Mouse (Mus musculus): ENCODE results near the gene Btn2a2. TPM values are rescaled to one million over a fixed set of nuclear protein-coding genes. Genes with fewer than 3 reads are reported as not detected.

Gene Btn2a2
- polyA plus RNA-seq, 1 experiment from 2014 or later, result not detected

DNA sequence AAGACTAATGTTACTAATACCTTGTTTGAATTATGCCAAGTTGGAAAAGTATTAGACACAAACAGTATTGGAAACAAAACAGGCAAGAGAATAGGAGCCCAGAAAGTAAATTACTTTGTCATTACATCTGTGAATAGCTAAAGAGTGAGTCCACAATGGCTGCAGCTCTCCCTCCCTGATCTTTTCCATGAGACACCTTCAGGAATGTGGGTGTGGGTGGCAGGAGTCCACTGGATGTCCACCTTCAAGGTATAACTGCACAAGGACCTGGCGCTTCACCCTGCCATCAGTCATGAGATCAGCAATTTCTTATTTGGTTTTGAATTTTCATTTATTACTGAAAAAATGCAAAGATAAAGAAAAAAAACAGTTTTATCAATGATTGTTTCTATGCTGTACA, 22.4 kb downstream of the Btn2a2 start:
- no peak for TF ChIP-seq EP300 (IDR thresholded peaks at IDR 0.05; ENCODE audit: low read depth)
- TF ChIP-seq CTCF (IDR thresholded peaks at IDR 0.05; ENCODE audit: low read depth), result no peak

DNA sequence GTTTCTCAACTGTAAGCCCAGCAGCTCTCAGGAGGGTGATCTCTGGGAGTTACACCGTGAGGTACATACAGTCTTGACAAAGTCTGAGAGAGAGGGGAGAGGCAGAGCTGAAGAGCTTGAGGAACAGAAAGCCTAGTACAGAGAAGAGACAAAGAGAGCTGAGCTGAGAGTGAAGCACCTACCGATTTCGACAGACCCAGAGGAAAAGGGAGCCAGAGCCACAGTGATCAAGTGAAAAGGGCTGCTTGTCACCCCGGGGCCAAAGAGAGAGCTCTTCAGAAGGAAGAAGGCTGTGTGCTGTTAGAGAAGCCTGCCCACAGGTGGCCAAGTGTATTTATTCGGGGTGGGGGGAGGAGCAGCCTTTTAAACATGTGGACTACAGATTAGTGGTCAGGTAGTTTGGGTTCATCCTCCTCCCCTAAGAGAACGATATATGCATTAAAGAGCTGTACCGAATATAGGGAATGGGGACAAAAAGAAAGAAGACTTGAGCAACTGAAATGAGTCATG, 23.0 kb downstream of the Btn2a2 start, which contains the start of gene Btn1a1:
Gene Btn1a1 (minus strand): TSS at position 302 of the 510 bp plus-strand sequence.
- H3K36me3 ChIP-seq (replicated peaks; ENCODE audit: insufficient read depth, low read length), result no peaks in the 10 kb centered on the region
- peak; percentile 28 for ATAC-seq
- peak within 1 kb of the TSS; percentile 63 for H3K4me3 ChIP-seq (ENCODE audit: low read depth, low read length)
- H3K4me1 ChIP-seq (ENCODE audit: insufficient read depth), result peaks cover 22% of the 10 kb centered on the region
- H3K9me3 ChIP-seq (ENCODE audit: low read length), result no peaks in the 10 kb centered on the region
- 1% methylated on average over 7 of the region's 7 CpGs for WGBS (ENCODE audit: insufficient replicate concordance)
- H3K27me3 ChIP-seq (ENCODE audit: insufficient read depth, low read length), result no peaks in the 10 kb centered on the region
- TF ChIP-seq EP300 (IDR thresholded peaks at IDR 0.05; ENCODE audit: low read depth), result no peak
- H3K4me2 ChIP-seq (ENCODE audit: low read depth, low read length), result peak within 1 kb of the TSS; percentile 89
- DNase-seq, result peak; percentile 41
- H3K27ac ChIP-seq (ENCODE audit: low read depth), result no peak within 1 kb of the TSS
- H3K9ac ChIP-seq (replicated peaks), result peak within 1 kb of the TSS; percentile 74

More for the DNA sequence above, 22.4 kb downstream of the Btn2a2 start:
- Histone ChIP-seq H3K36me3 (replicated peaks; ENCODE audit: insufficient read depth, low read length) (no peaks in the 10 kb centered on the region), H3K4me2 (ENCODE audit: low read depth, low read length) (peak overlapping the region; percentile 89; the same call in 1 of the 2 replicates), H3K9me3 (ENCODE audit: low read length) (no peaks in the 10 kb centered on the region), H3K27ac (ENCODE audit: low read depth) (no peak overlapping the region), H3K9ac (replicated peaks) (no peak overlapping the region), H3K4me3 (ENCODE audit: low read depth, low read length) (peak overlapping the region; percentile 63; the same call in 1 of the 2 replicates), H3K4me1 (ENCODE audit: insufficient read depth) (peaks cover 22% of the 10 kb centered on the region), H3K27me3 (ENCODE audit: insufficient read depth, low read length) (no peaks in the 10 kb centered on the region)
- no peak for DNase-seq
- 72% methylated on average over 1 of the region's 1 CpGs for WGBS (ENCODE audit: insufficient replicate concordance)
- no peak for ATAC-seq

DNA sequence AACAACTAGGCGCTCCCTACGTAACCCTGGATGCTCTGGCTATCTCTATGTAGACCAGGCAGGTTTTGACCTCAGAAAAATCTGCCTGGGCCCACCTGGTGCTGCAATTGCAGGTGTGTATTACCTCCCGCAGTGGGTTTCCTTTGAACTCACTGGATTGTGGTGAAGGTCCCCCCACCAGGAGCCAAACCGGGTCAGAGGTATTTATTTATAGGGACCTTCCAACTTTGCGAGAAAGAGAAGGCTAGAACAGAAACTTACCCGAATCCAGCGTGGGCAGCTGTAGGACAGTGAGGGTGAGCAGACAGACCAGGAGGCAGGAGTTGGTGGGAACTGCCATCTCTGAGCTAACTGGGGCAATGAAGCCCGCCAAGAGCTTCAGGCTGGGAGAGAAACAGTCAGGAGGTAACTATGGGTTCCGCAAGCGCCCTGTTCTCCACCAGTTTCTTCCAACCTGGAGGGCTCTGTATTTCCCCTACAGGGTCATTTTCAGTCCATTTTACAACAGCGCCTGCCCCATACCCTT, 23.8 kb downstream of the Btn2a2 start:
- TF ChIP-seq EP300 (IDR thresholded peaks at IDR 0.05; ENCODE audit: low read depth), result no peak
- no peak for TF ChIP-seq CTCF (IDR thresholded peaks at IDR 0.05; ENCODE audit: low read depth)
- no peaks in the 10 kb centered on the region for H3K36me3 ChIP-seq (replicated peaks; ENCODE audit: insufficient read depth, low read length)
- 3% methylated on average over 11 of the region's 11 CpGs for WGBS (ENCODE audit: insufficient replicate concordance)
- peaks cover 28% of the 10 kb centered on the region for H3K4me1 ChIP-seq (ENCODE audit: insufficient read depth)
- ATAC-seq (0 out of 2 replicates have a peak, but pooled peaks have one; percentile 14), DNase-seq (peak; percentile 26)
- peak overlapping the region; percentile 74 for H3K9ac ChIP-seq (replicated peaks)
- H3K27me3 ChIP-seq (ENCODE audit: insufficient read depth, low read length), result no peaks in the 10 kb centered on the region
- peak overlapping the region; percentile 89 for H3K4me2 ChIP-seq (ENCODE audit: low read depth, low read length)
- no peaks in the 10 kb centered on the region for H3K9me3 ChIP-seq (ENCODE audit: low read length)
- peak overlapping the region; percentile 44; the same call in 1 of the 2 replicates for H3K27ac ChIP-seq (ENCODE audit: low read depth)
- H3K4me3 ChIP-seq (ENCODE audit: low read depth, low read length), result peak overlapping the region; percentile 63

DNA sequence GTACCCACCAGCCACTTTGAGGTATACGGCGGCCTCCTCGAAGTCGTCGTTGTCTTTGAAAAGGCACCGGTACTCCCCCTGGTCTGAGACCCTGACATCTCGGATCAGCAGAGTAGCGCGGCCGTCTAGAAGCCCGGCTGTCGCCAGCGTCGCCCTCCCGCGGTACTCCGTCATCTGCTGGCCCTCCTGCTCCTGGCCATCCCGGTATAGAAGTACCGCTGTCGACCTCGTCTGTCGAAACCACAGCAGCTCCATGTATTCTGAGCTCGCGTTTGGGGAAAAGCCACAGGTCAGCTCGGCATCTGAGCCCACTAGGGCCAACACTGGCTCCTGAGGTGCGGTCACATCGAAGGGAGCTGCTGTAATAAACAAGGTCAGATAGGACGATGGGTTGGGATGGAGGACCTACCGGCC, 24.4 kb downstream of the Btn2a2 start:
- H3K27ac ChIP-seq (ENCODE audit: low read depth), result peak overlapping the region; percentile 44; the same call in 1 of the 2 replicates
- TF ChIP-seq CTCF (IDR thresholded peaks at IDR 0.05; ENCODE audit: low read depth), result no peak
- no peak for TF ChIP-seq EP300 (IDR thresholded peaks at IDR 0.05; ENCODE audit: low read depth)
- no peaks in the 10 kb centered on the region for H3K36me3 ChIP-seq (replicated peaks; ENCODE audit: insufficient read depth, low read length)
- peaks cover 33% of the 10 kb centered on the region for H3K4me1 ChIP-seq (ENCODE audit: insufficient read depth)
- H3K9ac ChIP-seq (replicated peaks), result peak overlapping the region; percentile 74
- DNase-seq, result peak; percentile 61
- H3K9me3 ChIP-seq (ENCODE audit: low read length), result no peaks in the 10 kb centered on the region
- H3K4me3 ChIP-seq (ENCODE audit: low read depth, low read length), result peak overlapping the region; percentile 63
- under 1% methylated on average over 29 of the region's 29 CpGs for WGBS (ENCODE audit: insufficient replicate concordance)
- H3K4me2 ChIP-seq (ENCODE audit: low read depth, low read length), result peak overlapping the region; percentile 89
- ATAC-seq, result peak; percentile 22
- no peaks in the 10 kb centered on the region for H3K27me3 ChIP-seq (ENCODE audit: insufficient read depth, low read length)

DNA sequence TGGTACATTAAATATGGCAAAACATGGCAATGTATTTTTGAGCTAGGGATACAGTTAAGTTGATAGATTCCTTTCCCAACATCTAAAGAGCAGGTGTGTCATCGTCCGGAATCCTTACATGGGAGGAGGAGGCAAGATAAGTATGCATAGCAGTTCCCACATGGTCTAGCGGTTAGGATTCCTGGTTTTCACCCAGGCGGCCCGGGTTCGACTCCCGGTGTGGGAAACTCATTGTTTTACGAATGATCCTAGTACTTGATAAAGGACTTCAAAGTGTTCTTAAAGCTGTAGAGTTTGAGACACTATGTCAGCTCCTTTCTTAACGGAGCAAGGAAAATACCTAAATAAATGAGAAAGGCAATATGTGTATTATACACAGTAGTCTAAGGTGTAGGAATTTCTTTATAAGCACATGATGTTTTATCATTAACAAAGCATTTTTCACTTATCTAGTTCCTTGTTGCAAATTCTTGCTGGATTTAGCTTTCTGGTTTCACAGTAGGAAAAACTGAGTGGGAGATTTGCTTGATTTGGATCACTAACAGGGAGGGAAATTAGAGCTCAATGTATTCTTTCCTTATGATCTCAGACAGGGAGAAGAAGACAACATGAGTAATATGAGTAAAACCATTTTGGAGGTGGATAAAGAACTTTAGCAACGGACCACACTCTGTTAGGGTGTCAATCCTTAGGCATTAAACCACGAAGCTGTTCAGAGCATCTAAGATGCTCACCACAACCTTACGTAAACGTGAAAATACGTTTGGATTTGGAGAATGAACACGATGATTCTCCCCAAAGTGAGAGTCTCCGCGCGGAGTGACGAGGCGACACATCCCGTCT, 25.1 kb downstream of the Btn2a2 start:
- peaks cover 37% of the 10 kb centered on the region for H3K4me1 ChIP-seq (ENCODE audit: insufficient read depth)

DNA sequence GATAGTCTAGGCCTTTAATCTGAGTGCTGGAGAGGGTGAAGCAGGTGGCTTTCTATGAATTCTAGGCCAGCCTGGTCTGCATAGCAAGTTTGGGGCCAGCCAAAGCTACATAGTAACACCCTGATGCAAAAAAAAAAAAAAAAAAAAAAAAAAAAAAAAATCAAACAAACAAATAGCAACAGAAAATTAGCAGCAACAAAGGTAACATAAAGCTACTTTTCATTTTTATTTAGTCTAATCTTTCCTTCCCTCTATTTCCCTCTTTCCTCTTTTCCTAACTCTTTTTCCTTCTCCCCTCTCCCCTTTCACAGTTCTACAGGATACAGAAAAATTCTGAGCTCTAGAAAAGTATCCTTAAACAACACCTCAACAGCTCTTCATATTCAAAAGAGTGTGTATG, 26.0 kb downstream of the Btn2a2 start:
- H3K27me3 ChIP-seq (ENCODE audit: insufficient read depth, low read length), result no peaks in the 10 kb centered on the region
- H3K4me2 ChIP-seq (ENCODE audit: low read depth, low read length), result no peak overlapping the region
- H3K4me3 ChIP-seq (ENCODE audit: low read depth, low read length), result no peak overlapping the region
- H3K36me3 ChIP-seq (replicated peaks; ENCODE audit: insufficient read depth, low read length), result no peaks in the 10 kb centered on the region
- ATAC-seq, result no peak
- H3K9ac ChIP-seq (replicated peaks), result no peak overlapping the region
- no peak for DNase-seq
- TF ChIP-seq CTCF (IDR thresholded peaks at IDR 0.05; ENCODE audit: low read depth), result no peak
- TF ChIP-seq EP300 (IDR thresholded peaks at IDR 0.05; ENCODE audit: low read depth), result no peak
- H3K27ac ChIP-seq (ENCODE audit: low read depth), result no peak overlapping the region
- no peaks in the 10 kb centered on the region for H3K9me3 ChIP-seq (ENCODE audit: low read length)
- H3K4me1 ChIP-seq (ENCODE audit: insufficient read depth), result peaks cover 43% of the 10 kb centered on the region

More for the DNA sequence above, 25.1 kb downstream of the Btn2a2 start:
- TF ChIP-seq EP300 (IDR thresholded peaks at IDR 0.05; ENCODE audit: low read depth) (no peak), CTCF (IDR thresholded peaks at IDR 0.05; ENCODE audit: low read depth) (no peak)
- H3K27ac ChIP-seq (ENCODE audit: low read depth), result peak overlapping the region; percentile 44; the same call in 1 of the 2 replicates
- under 1% methylated on average over 21 of the region's 21 CpGs for WGBS (ENCODE audit: insufficient replicate concordance)
- peak overlapping the region; percentile 89 for H3K4me2 ChIP-seq (ENCODE audit: low read depth, low read length)
- no peaks in the 10 kb centered on the region for H3K36me3 ChIP-seq (replicated peaks; ENCODE audit: insufficient read depth, low read length)
- H3K9me3 ChIP-seq (ENCODE audit: low read length), result no peaks in the 10 kb centered on the region
- H3K27me3 ChIP-seq (ENCODE audit: insufficient read depth, low read length), result no peaks in the 10 kb centered on the region
- DNase-seq (peak; percentile 82), ATAC-seq (peak; percentile 20)
- peak overlapping the region; percentile 63 for H3K4me3 ChIP-seq (ENCODE audit: low read depth, low read length)
- H3K9ac ChIP-seq (replicated peaks), result peak overlapping the region; percentile 74

Measured in liver, postnatal 0 days (tissue).